Mouse (Mus musculus) limb, embryonic 14.5 days (tissue): ENCODE results near the gene Myh7. TPM values are rescaled to one million over a fixed set of nuclear protein-coding genes. Genes with fewer than 3 reads are reported as not detected.
A peak's percentile ranks its signal among the peaks of the same experiment; 100 is the strongest.
"Not testable (repeated sequence)": the region's sequence is repeated elsewhere in the genome, so short reads cannot be mapped to it uniquely, and the experiment has no call there.

ENCODE experiments used
- ATAC-seq: fragments of 200-750 bp; cut with Nextera tagmentation; 2 replicates; pipeline ENCODE4 v1.8.0; 2017; ENCODE audit warnings: low read depth, moderate number of reproducible peaks, moderate TSS enrichment; ENCODE audit not compliant: low FRiP score
- DNase-seq: peaks from one replicate; pipeline ENCODE4 v3.0.0-alpha.2; 2015; ENCODE audit warnings: low spot score
- H3K27ac ChIP-seq: fragments of 300-500 bp; sonication (generic); replicated peaks from 2 replicates; pipeline ENCODE4 v1.5.1; 2014; ENCODE audit warnings: low read depth, mild to moderate bottlenecking, low read length, moderate library complexity, mixed read lengths
- H3K27me3 ChIP-seq: fragments of 300-500 bp; sonication (generic); 2 replicates; pipeline ENCODE4 v1.6.1; 2014; ENCODE audit warnings: low read length, mixed read lengths; ENCODE audit not compliant: control insufficient read depth, insufficient read depth
- H3K36me3 ChIP-seq: fragments of 300-500 bp; sonication (generic); 2 replicates; pipeline ENCODE4 v1.6.1; 2014; ENCODE audit warnings: mild to moderate bottlenecking, low read length, moderate library complexity, mixed read lengths; ENCODE audit not compliant: control insufficient read depth, insufficient read depth
- H3K4me1 ChIP-seq: fragments of 300-500 bp; sonication (generic); 2 replicates; pipeline ENCODE4 v1.6.1; 2014; ENCODE audit warnings: antibody characterized with exemption, low read length, mixed read lengths; ENCODE audit not compliant: control insufficient read depth, insufficient read depth
- H3K4me2 ChIP-seq: fragments of 300-500 bp; sonication (generic); replicated peaks from 2 replicates; pipeline ENCODE4 v1.6.1; 2014; ENCODE audit warnings: low read depth, mild to moderate bottlenecking, low read length, moderate library complexity; ENCODE audit not compliant: severe bottlenecking
- H3K4me3 ChIP-seq: fragments of 300-500 bp; sonication (generic); replicated peaks from 2 replicates; pipeline ENCODE4 v1.5.1; 2014; ENCODE audit warnings: low read length
- H3K9ac ChIP-seq: fragments of 300-500 bp; sonication (generic); 2 replicates; pipeline ENCODE4 v1.6.1; 2014; ENCODE audit warnings: mild to moderate bottlenecking, low read depth, low read length, moderate library complexity; ENCODE audit not compliant: severe bottlenecking
- H3K9me3 ChIP-seq: fragments of 300-500 bp; sonication (generic); 2 replicates; pipeline ENCODE4 v1.6.1; 2016; ENCODE audit warnings: low read length; ENCODE audit not compliant: control insufficient read depth
- POLR2A ChIP-seq: fragments of 200-500 bp; IDR thresholded peaks from 2 replicates; pipeline ENCODE4 v1.8.0; 2012; ENCODE audit warnings: inconsistent platforms, mild to moderate bottlenecking, moderate library complexity, borderline replicate concordance; ENCODE audit not compliant: insufficient read depth, insufficient read length; ENCODE audit errors: extremely low read depth
- WGBS: fragments of 180-500 bp; shearing (Covaris S2); extraction: QIAGEN DNeasy Blood & Tissue Kit; methylation state at CpG from one replicate; pipeline ENCODE4 v1.1.7; 2014; 5-methylcytosine and 5-hydroxymethylcytosine counted together
- polyA plus RNA-seq, 2 experiments: library from polyadenylated mRNA; depleted of rRNA in 1 of 2; stranded (reverse) in 1 of 2; unstranded in 1 of 2; fragments of >200 nt; fragmentation: Nextera tagmentation in 1 of 2; extraction: Ambion mirVana in 1 of 2; gene quantifications; 2 replicates each; pipeline versions ENCODE4 v1.2.1 to v1.2.3; 2012 to 2014

Myh7 gene
- 29.5 and 59.8 TPM in 2 replicates for polyA plus RNA-seq (2012; rRNA removed)
- 40.0 and 55.3 TPM in 2 replicates for polyA plus RNA-seq (2014; fragmentation: Nextera tagmentation; extraction: Ambion mirVana)

- Histone ChIP-seq H3K4me2 (no peak within 1 kb of the TSS), H3K4me1 (no peaks in the 10 kb centered on the region), H3K36me3 (no peaks in the 10 kb centered on the region), H3K4me3 (no peak within 1 kb of the TSS), H3K27ac (no peak within 1 kb of the TSS; the same call in 1 of the 2 replicates), H3K9ac (no peak within 1 kb of the TSS), H3K27me3 (no peaks in the 10 kb centered on the region), H3K9me3 (no peaks in the 10 kb centered on the region)
- 0 out of 2 replicates have a peak, but pooled peaks have one; percentile 29 for ATAC-seq
- no peak for DNase-seq
- WGBS, result 60% methylated on average over 11 of the region's 11 CpGs
- TF ChIP-seq POLR2A, result no peak
These were observed at the start of gene Myh7 for GRCm38 (mm10) chr14:54994136-54994868. Gene Myh7, minus strand, starts transcription at chr14:54994626.

GRCm38 (mm10) chr14:55043694-55044093, 49.3 kb upstream of the Myh7 start:
- not testable (repeated sequence) for ATAC-seq, H3K9me3 ChIP-seq, H3K27me3 ChIP-seq, H3K36me3 ChIP-seq, H3K4me3 ChIP-seq, H3K4me1 ChIP-seq, H3K9ac ChIP-seq, DNase-seq, H3K27ac ChIP-seq, H3K4me2 ChIP-seq
- no CpG with 5 or more reads among the region's 2 CpGs for WGBS

- Histone ChIP-seq H3K36me3 (no peaks in the 10 kb centered on the region), H3K9ac (no peak overlapping the region), H3K4me3 (no peak overlapping the region), H3K4me2 (no peak overlapping the region), H3K4me1 (peaks cover 5% of the 10 kb centered on the region; the same call in 1 of the 2 replicates), H3K27ac (no peak overlapping the region), H3K27me3 (no peaks in the 10 kb centered on the region), H3K9me3 (no peaks in the 10 kb centered on the region)
- no peak for TF ChIP-seq POLR2A
- 61% methylated on average over 19 of the region's 19 CpGs for WGBS
- ATAC-seq (no peak), DNase-seq (no peak)
These were observed 38.3 kb upstream of the Myh7 start for GRCm38 (mm10) chr14:55032695-55033225.

DNA sequence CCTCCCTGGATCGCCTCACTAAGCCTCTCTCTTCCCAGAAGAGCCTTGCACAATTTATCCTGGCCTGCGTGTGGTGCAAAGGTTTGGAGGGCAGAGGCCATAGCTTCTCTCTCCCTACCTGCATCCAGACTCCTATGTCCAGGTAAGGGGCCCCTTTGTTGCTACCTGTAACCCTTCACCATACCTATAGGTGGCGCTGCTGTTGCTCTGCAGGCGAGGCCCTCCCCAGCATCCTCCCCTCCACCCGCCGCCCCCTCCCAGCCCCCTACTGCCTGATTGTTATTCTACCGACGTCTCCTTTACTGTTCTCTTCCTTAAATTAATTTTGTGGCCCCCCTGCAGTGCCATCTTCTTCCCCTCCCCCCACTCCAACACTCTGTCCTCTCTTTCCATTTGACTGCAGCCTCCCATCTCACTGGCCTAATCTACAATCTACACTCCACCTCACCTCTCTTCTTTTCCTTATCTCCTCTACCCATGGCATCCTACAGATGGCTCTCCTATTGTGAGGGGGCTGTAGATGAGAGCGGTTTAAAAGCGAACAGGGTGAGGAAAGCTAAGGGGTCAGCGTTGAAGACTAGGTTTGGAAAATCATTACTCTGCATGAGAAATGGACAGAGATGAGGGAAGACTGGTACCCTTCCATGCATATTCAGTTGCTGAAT, 34.7 kb upstream of the Myh7 start:
- no peak overlapping the region for H3K4me3 ChIP-seq
- no peaks in the 10 kb centered on the region for H3K9me3 ChIP-seq
- DNase-seq (no peak), ATAC-seq (no peak)
- H3K27ac ChIP-seq, result no peak overlapping the region
- H3K9ac ChIP-seq, result no peak overlapping the region
- H3K27me3 ChIP-seq, result no peaks in the 10 kb centered on the region
- H3K4me2 ChIP-seq, result no peak overlapping the region
- peaks cover 5% of the 10 kb centered on the region; the same call in 1 of the 2 replicates for H3K4me1 ChIP-seq
- 0 out of 2 replicates have a peak, but pooled peaks cover 4% of the 10 kb centered on the region for H3K36me3 ChIP-seq
- 8% methylated on average over 11 of the region's 11 CpGs for WGBS
- TF ChIP-seq POLR2A, result no peak

GRCm38 (mm10) chr14:55028333-55028835, 34.0 kb upstream of the Myh7 start:
- peaks cover 5% of the 10 kb centered on the region; the same call in 1 of the 2 replicates for H3K4me1 ChIP-seq
- no peak overlapping the region for H3K4me3 ChIP-seq
- no peaks in the 10 kb centered on the region for H3K27me3 ChIP-seq
- no peak for TF ChIP-seq POLR2A
- WGBS, result 11% methylated on average over 5 of the region's 5 CpGs
- H3K9ac ChIP-seq, result no peak overlapping the region
- H3K9me3 ChIP-seq, result no peaks in the 10 kb centered on the region
- ATAC-seq (no peak), DNase-seq (no peak)
- no peak overlapping the region for H3K27ac ChIP-seq
- peaks cover 12% of the 10 kb centered on the region; the same call in 1 of the 2 replicates for H3K36me3 ChIP-seq
- H3K4me2 ChIP-seq, result no peak overlapping the region
